Mouse (Mus musculus): ENCODE measurements around the gene Mb21d2.

Gene Mb21d2

GRCm38 (mm10) chr16:28859009-28859288, 70.5 kb downstream of the Mb21d2 start:
- no peak for DNase-seq

GRCm38 (mm10) chr16:28858210-28859008, 71.1 kb downstream of the Mb21d2 start:
- DNase-seq, result peak in 1 of 2 experiments; percentile 33

- peak; percentile 67 to 79 for DNase-seq
Observed at GRCm38 (mm10) chr16:28851409-28851821, 78.1 kb downstream of the Mb21d2 start.

- DNase-seq, result peak; percentile 36 to 47
Observed at GRCm38 (mm10) chr16:28850881-28851280, 78.6 kb downstream of the Mb21d2 start.

GRCm38 (mm10) chr16:28846123-28846522, 83.3 kb downstream of the Mb21d2 start:
- DNase-seq, result no peak

- no peak for DNase-seq
Observed at GRCm38 (mm10) chr16:28845336-28845735, 84.1 kb downstream of the Mb21d2 start.

GRCm38 (mm10) chr16:28841102-28841501, 88.4 kb downstream of the Mb21d2 start:
- DNase-seq, result peak; percentile 42 to 59

- DNase-seq, result peak; percentile 70 to 77
Observed at GRCm38 (mm10) chr16:28840075-28840974, 89.1 kb downstream of the Mb21d2 start.

GRCm38 (mm10) chr16:28839575-28839974, 89.9 kb downstream of the Mb21d2 start:
- DNase-seq, result no peak

- DNase-seq, result peak; percentile 79 to 81
Observed at GRCm38 (mm10) chr16:28838016-28838415, 91.5 kb downstream of the Mb21d2 start.

- no peak for DNase-seq
Observed at GRCm38 (mm10) chr16:28832085-28832635, 97.3 kb downstream of the Mb21d2 start.

GRCm38 (mm10) chr16:28829263-28829955, 100.1 kb downstream of the Mb21d2 start:
- no peak for DNase-seq

GRCm38 (mm10) chr16:28824781-28825180, 104.7 kb downstream of the Mb21d2 start:
- no peak for DNase-seq

GRCm38 (mm10) chr16:28821774-28822173, 107.7 kb downstream of the Mb21d2 start:
- DNase-seq, result no peak

- DNase-seq, result no peak
Observed at GRCm38 (mm10) chr16:28818749-28819285, 110.7 kb downstream of the Mb21d2 start.

- no peak for DNase-seq
Observed at GRCm38 (mm10) chr16:28813290-28813689, 116.2 kb downstream of the Mb21d2 start.

- no peak for DNase-seq
Observed at GRCm38 (mm10) chr16:28809089-28809488, 120.4 kb downstream of the Mb21d2 start.

- peak; percentile 53 to 55 for DNase-seq
Observed at GRCm38 (mm10) chr16:28793115-28793514, 136.4 kb downstream of the Mb21d2 start.
